Mouse (Mus musculus) granulocyte monocyte progenitor cell, adult 5-6 weeks (primary cell): Measurements from ENCODE around the gene 4430402I18Rik. TPM values are rescaled to one million over a fixed set of nuclear protein-coding genes. Genes with fewer than 3 reads are reported as not detected.

Experiments
- total RNA-seq, 2 experiments: library from RNA; stranded (forward) in 1 of 2; stranded (reverse) in 1 of 2; fragments of 200-712, 200-1000 nt in 1 of 2; fragments of >200 nt in 1 of 2; fragmentation: Nextera tagmentation in 1 of 2; gene quantifications; 2 replicates each; pipeline ENCODE4 v1.2.3; 2014 to 2017

The 4430402I18Rik gene
- total RNA-seq, 2 experiments from 2014 or later = 0.72 TPM; not detected in 1

Other genes with a start within 250 kb of the 4430402I18Rik start
- gene Slc1a1, start 132.8 kb downstream of the 4430402I18Rik start, total RNA-seq (2014; fragmentation: Nextera tagmentation) = not detected in 2 replicates
- gene Slc1a1, start 132.8 kb downstream of the 4430402I18Rik start, total RNA-seq (2017) = not detected in 2 replicates
- 8.8 and 9.9 TPM in 2 replicates for gene Plpp6, start 3.8 kb downstream of the 4430402I18Rik start, total RNA-seq (2014; fragmentation: Nextera tagmentation)
- gene Plpp6, start 3.8 kb downstream of the 4430402I18Rik start, total RNA-seq (2017) = 4.0 and 5.1 TPM in 2 replicates
- gene Cdc37l1, start 22.6 kb upstream of the 4430402I18Rik start, total RNA-seq (2014; fragmentation: Nextera tagmentation) = 41.0 and 49.6 TPM in 2 replicates
- gene Cdc37l1, start 22.6 kb upstream of the 4430402I18Rik start, total RNA-seq (2017) = 31.4 and 37.7 TPM in 2 replicates
- 41.2 and 51.0 TPM in 2 replicates for gene Ak3, start 80.2 kb upstream of the 4430402I18Rik start, total RNA-seq (2014; fragmentation: Nextera tagmentation)
- gene Ak3, start 80.2 kb upstream of the 4430402I18Rik start, total RNA-seq (2017) = 20.5 and 27.8 TPM in 2 replicates
- gene Rcl1, start 133.6 kb upstream of the 4430402I18Rik start, total RNA-seq (2014; fragmentation: Nextera tagmentation) = 31.7 and 36.0 TPM in 2 replicates
- gene Rcl1, start 133.6 kb upstream of the 4430402I18Rik start, total RNA-seq (2017) = 67.6 and 82.0 TPM in 2 replicates